Mouse (Mus musculus) right cerebral cortex, postnatal 10 days (tissue): ENCODE data around the gene Adam30.

Experiments used
- DNase-seq, 2 experiments: peaks; one replicate each; pipeline ENCODE4 v3.0.0; 2021; ENCODE audit warnings: low spot score in 2 of 2

Gene Adam30

GRCm38 (mm10) chr3:98185163-98185714 lies 24.8 kb downstream of the Adam30 start:
- DNase-seq: no peak

GRCm38 (mm10) chr3:98187777-98188176 lies 27.3 kb downstream of the Adam30 start:
- no peak for DNase-seq

GRCm38 (mm10) chr3:98197711-98198532 lies 37.5 kb downstream of the Adam30 start:
- DNase-seq: peak in 1 of 2 experiments; percentile 46

GRCm38 (mm10) chr3:98199747-98200146 lies 39.3 kb downstream of the Adam30 start:
- no peak for DNase-seq

GRCm38 (mm10) chr3:98203282-98203681 lies 42.9 kb downstream of the Adam30 start:
- no peak for DNase-seq

GRCm38 (mm10) chr3:98206977-98207376 lies 46.5 kb downstream of the Adam30 start:
- DNase-seq: no peak

- no peak for DNase-seq
Measured at GRCm38 (mm10) chr3:98209161-98209560, 48.7 kb downstream of the Adam30 start.

GRCm38 (mm10) chr3:98210860-98211259 lies 50.4 kb downstream of the Adam30 start:
- DNase-seq: no peak

GRCm38 (mm10) chr3:98211301-98212081 lies 51.1 kb downstream of the Adam30 start:
- DNase-seq: peak; percentile 79 to 90
